Mouse (Mus musculus): ENCODE data around the gene Cbl. TPM values are rescaled to one million over a fixed set of nuclear protein-coding genes. Genes with fewer than 3 reads are reported as not detected.

Gene Cbl
- total RNA-seq, 2 experiments from 2014 or later: 9.2 to 9.4 TPM

DNA sequence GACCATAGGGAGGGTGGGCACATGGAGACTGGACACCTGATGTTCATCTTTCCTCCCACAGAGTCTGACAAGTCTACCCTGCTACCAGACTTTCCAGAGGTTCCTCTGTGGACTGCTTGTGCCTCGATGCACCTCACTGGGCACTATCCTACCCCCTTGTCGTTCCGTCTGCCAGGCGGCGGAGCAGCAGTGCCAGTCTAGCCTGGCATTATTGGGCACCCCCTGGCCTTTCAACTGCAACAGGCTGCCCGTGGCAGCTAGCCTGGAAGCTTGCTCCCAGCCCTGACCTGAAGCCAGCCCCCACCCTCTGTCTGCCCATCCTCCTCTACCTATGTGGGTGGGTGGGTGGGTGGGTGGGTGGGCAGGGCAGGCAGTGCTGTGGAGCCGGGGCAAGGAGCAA is 127.7 kb downstream of the Cbl start:
- no peak for DNase-seq

GRCm38 (mm10) chr9:44105781-44106180 is 128.1 kb downstream of the Cbl start:
- no peak for DNase-seq

DNA sequence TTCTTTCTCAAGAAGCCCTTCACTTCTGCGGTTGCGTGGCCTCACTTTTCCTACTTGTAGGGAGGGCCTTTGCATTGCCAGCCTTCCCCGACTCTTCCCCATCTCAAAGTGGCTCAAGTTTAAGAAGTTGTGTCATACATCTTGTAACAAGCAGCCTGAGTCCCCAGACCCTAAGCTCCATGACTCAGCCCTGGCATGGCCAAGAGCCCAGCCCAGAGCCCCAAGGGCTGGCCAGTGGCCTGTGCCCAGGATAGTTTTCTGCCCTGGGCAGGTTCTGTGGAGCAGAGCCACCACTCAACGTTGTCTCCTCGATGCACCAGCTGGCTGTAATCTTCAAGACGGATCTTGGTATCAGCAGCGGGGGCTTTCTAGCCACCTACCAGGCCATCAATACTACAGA is 129.0 kb downstream of the Cbl start:
- DNase-seq: no peak

GRCm38 (mm10) chr9:44101490-44101889 is 132.4 kb downstream of the Cbl start, which contains the start of gene Mfrp:
Gene Mfrp (plus strand): TSS chr9:44101729.
- no peak for DNase-seq

GRCm38 (mm10) chr9:44096536-44096935 is 137.3 kb downstream of the Cbl start:
- DNase-seq: peak; percentile 18

DNA sequence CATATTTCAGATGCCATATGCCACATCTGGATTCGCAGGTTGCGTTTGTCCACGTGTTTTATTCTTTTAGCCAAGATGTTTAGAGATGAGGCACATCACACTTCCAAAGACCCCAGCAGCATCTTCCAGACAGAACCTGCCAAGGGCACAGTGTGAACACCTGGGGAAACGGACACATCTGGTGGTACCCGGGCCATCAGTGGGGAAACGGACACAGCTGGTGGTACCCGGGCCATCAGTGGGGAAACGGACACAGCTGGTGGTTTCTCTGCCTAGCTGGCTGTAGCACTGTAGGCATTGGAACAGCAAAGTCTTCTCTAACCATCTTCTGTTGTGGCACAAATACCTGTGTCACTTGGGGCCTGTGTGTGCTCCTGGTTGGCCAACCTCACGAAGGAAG is 138.1 kb downstream of the Cbl start:
- DNase-seq: no peak

DNA sequence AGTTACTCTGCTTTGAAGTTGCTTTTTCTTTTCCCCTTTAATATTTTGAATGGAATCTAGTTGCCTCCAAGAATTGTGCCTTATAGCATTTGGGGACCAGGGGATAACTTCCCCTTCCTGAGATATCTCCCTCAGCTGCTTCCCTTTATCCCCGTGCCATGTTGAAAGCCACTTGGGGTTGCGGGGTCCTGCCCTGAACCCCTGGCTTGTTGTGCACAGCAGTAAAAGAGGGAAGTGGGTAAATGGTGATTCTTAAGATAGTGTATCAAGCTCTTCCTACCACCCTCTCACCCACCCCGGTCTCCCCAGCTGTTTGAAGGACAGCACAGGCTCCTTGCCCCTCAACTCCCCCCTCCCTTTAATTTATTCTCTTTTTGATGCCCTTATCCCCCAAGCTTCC is 139.1 kb downstream of the Cbl start:
- DNase-seq: no peak

DNA sequence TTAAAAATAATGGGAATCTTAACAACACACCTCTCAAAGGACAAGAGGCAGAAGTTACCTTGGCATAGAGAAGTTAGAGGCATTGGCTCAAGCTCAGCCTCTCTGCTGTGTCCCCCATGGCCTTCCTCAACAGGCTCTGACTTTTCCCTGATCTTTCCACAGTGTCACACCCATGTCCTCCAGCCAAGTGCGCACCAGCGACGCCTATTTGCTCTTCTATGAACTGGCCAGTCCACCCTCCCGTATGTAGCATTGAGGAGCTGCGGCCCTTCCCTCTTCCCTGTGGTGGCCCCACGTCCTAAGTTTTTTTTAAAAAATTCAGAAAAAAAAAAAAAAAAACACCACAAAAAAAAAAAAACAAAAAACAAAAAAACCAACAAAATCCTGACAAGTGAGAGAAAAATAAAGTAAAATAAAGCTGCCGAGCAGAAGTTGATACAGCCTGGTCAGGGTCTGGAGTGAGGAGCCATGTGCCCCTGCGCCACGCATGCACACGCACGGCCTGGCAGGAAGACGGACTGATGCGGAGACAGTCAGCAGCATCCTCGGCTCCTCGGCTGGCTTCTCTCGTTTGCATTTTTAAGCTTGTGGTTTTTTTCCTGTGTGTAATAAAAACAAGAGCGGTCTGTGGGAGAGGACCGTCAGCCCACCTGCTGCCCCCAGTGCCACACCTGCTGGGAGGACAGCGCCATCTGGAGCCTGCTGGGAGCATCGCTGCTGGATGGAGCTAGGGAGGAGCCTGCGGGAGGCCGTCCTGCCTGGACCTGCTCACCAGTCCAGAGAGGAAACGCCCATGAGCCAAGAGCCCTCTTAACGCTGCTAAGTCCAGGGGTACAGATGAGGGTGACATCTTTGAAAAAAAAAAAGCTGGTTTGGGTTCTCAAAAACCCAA is 140.0 kb downstream of the Cbl start:
- DNase-seq: peak; percentile 77

Other genes with a start within 250 kb of the Cbl start
- gene Thy1, start 190.7 kb downstream of the Cbl start, total RNA-seq (2021): 10 to 100 TPM; 14.8 to 20.2 TPM
- 100 to 1,000 TPM; 160 to 313 TPM for gene Usp2, start 167.0 kb downstream of the Cbl start, total RNA-seq (2021)
- gene Mfrp, start 132.3 kb downstream of the Cbl start, total RNA-seq (2021): not detected
- gene C1qtnf5, start 126.8 kb downstream of the Cbl start, total RNA-seq (2021): 10 to 100 TPM in 1 of 2 experiments, 1 to 10 TPM in 1; 8.0 to 13.6 TPM
- 1 to 10 TPM in 1 of 2 experiments, under 1 TPM in 1; 0.82 to 2.4 TPM for gene Gm49380, start 120.5 kb downstream of the Cbl start, total RNA-seq (2021)
- gene Rnf26, start 120.5 kb downstream of the Cbl start, total RNA-seq (2021): 1 to 10 TPM; 2.9 TPM
- 10 to 100 TPM; 31.2 to 32.4 TPM for gene Mcam, start 99.6 kb downstream of the Cbl start, total RNA-seq (2021)
- gene Ccdc153, start 6.6 kb upstream of the Cbl start, total RNA-seq (2021): not detected
- gene Pdzd3, start 17.4 kb upstream of the Cbl start, total RNA-seq (2021): under 1 TPM; 0.99 to 1.00 TPM
- gene Nlrx1, start 34.5 kb upstream of the Cbl start, total RNA-seq (2021): 10 to 100 TPM; 18.6 to 21.1 TPM
- gene Abcg4, start 54.6 kb upstream of the Cbl start, total RNA-seq (2021): under 1 TPM; 0.15 to 0.62 TPM
- 1 to 10 TPM; 5.6 to 6.0 TPM for gene Hinfp, start 71.6 kb upstream of the Cbl start, total RNA-seq (2021)
- gene C2cd2l, start 86.2 kb upstream of the Cbl start, total RNA-seq (2021): 10 to 100 TPM; 12.0 to 12.2 TPM
- gene Dpagt1, start 92.0 kb upstream of the Cbl start, total RNA-seq (2021): 10 to 100 TPM; 11.0 to 11.2 TPM
- gene H2afx, start 100.6 kb upstream of the Cbl start, total RNA-seq (2021): 10 to 100 TPM; 10.8 to 12.8 TPM
- gene Hmbs, start 110.2 kb upstream of the Cbl start, total RNA-seq (2021): 10 to 100 TPM; 20.3 to 24.3 TPM
- 10 to 100 TPM; 13.5 to 14.5 TPM for gene Vps11, start 127.6 kb upstream of the Cbl start, total RNA-seq (2021)
- gene Hyou1, start 145.4 kb upstream of the Cbl start, total RNA-seq (2021): 10 to 100 TPM; 28.0 to 31.3 TPM
- 100 to 1,000 TPM; 117 to 142 TPM for gene Slc37a4, start 162.8 kb upstream of the Cbl start, total RNA-seq (2021)
- 100 to 1,000 TPM; 631 to 665 TPM for gene Rps25, start 173.1 kb upstream of the Cbl start, total RNA-seq (2021)
- gene Trappc4, start 173.6 kb upstream of the Cbl start, total RNA-seq (2021): 10 to 100 TPM; 13.8 to 17.5 TPM
- gene Ccdc84, start 184.5 kb upstream of the Cbl start, total RNA-seq (2021): 1 to 10 TPM; 3.9 to 5.8 TPM
- not detected for gene Foxr1, start 207.1 kb upstream of the Cbl start, total RNA-seq (2021)
- under 1 TPM; 0.32 to 0.43 TPM for gene Upk2, start 220.9 kb upstream of the Cbl start, total RNA-seq (2021)
- 10 to 100 TPM; 33.6 to 40.7 TPM for gene Bcl9l, start 248.8 kb upstream of the Cbl start, total RNA-seq (2021)